Comparison of ENCODE assay signal across 9 mouse cellular contexts in genomic region chr3:6865462-6866147, GRCm38 (mm10).
A peak's percentile ranks its signal among the peaks of the same experiment; 100 is the strongest.
DNase-seq lines count a peak whose midpoint lies in the region; ATAC-seq and TF ChIP-seq lines count a peak whose summit lies in the region.
"Had no signal": no experiment of that assay in that cellular context is flagged by ENCODE, and none has a peak within 500 bp of the region (broad histone marks: within the 10 kb centered on the region; RNA-seq: fewer than 3 reads in every experiment).

No protein-coding gene starts in this region.

- H3K9me3 ChIP-seq in MEL (replicated peaks; ENCODE audit: insufficient read depth, low read length), result no peaks in the 10 kb centered on the region

- no peak for TF ChIP-seq EP300 in MEL (IDR thresholded peaks at IDR 0.05; ENCODE audit: low read depth in 1 of 2, low read length in 2 of 2)

- no peaks in the 10 kb centered on the region for H3K79me2 ChIP-seq in MEL (ENCODE audit: control insufficient read depth, insufficient read depth, low read length, poor library complexity)

- peak; percentile 86 for ATAC-seq in frontal cortex, adult (ENCODE audit: low TSS enrichment)
- ATAC-seq in monocyte, adult 5-6 weeks (replicated peaks; ENCODE audit: insufficient number of reproducible peaks, low FRiP score, low TSS enrichment, poor library complexity, severe bottlenecking), result no peak

- H3K27me3 ChIP-seq in MEL (ENCODE audit: control insufficient read depth in 1 of 2, insufficient read depth in 2 of 2, low read length in 2 of 2), result no peaks in the 10 kb centered on the region

- H3K4me1 ChIP-seq in MEL (ENCODE audit: control insufficient read depth in 1 of 2, insufficient read depth in 2 of 2, low read length in 2 of 2), result no peaks in the 10 kb centered on the region

- no peak for TF ChIP-seq CTCF in MEL (IDR thresholded peaks at IDR 0.05 in 2 of 3, conservative IDR thresholded peaks at IDR 0.05 in 1 of 3; ENCODE audit: control insufficient read depth in 1 of 3, insufficient read depth in 1 of 3, low read depth in 2 of 3, low read length in 3 of 3, poor library complexity in 1 of 3, severe bottlenecking in 1 of 3)

- no peak overlapping the region for H3K27ac ChIP-seq in MEL (ENCODE audit: control insufficient read depth, low read depth, low read length)
- H3K27ac ChIP-seq: macrophage had no signal

- TF ChIP-seq RAD21 in MEL (IDR thresholded peaks at IDR 0.05; ENCODE audit: low read depth, low read length), result no peak

- DNase-seq in MEL (ENCODE audit: low read depth, low spot score), result peak; percentile 5
- DNase-seq in NIH3T3 (ENCODE audit: low read depth), result peak; percentile 1
- DNase-seq in left cerebral cortex, postnatal 14 days (ENCODE audit: low spot score in 2 of 2), result peak; percentile 57 to 62
- no peak for DNase-seq in thymus, postnatal 10 days (ENCODE audit: low spot score in 2 of 2)
- DNase-seq in natural killer cell, adult 2 months (ENCODE audit: low spot score in 2 of 2), result no peak
- DNase-seq in gastrocnemius, postnatal 36 days, result no peak

- no peaks in the 10 kb centered on the region for H3K36me3 ChIP-seq in MEL (ENCODE audit: control insufficient read depth in 1 of 2, insufficient read depth in 2 of 2, low read length in 2 of 2)

- no peak overlapping the region for H3K9ac ChIP-seq in MEL (ENCODE audit: control insufficient read depth, low read depth, low read length, poor library complexity, severe bottlenecking)

- no peak overlapping the region for H3K4me3 ChIP-seq in MEL (ENCODE audit: control insufficient read depth in 1 of 2, insufficient read depth in 1 of 2, low read depth in 2 of 2, low read length in 2 of 2)

- intact Hi-C loops in left cerebral cortex, postnatal 14 days (cut with DNase I), result no loop called here
- intact Hi-C loops in gastrocnemius, postnatal 36 days (cut with DNase I), result no loop called here

- TF ChIP-seq POLR2A in MEL (IDR thresholded peaks at IDR 0.05; ENCODE audit: control insufficient read depth in 1 of 2, insufficient read depth in 1 of 2, low read depth in 1 of 2, low read length in 2 of 2, poor library complexity in 1 of 2), result no peak

TF ChIP-seq in MEL, 35 proteins besides CTCF, POLR2A, EP300 and RAD21:
- no peak for TF ChIP-seq MAX (IDR thresholded peaks at IDR 0.05; ENCODE audit: low read length)
- no peak for TF ChIP-seq NELFE (IDR thresholded peaks at IDR 0.05; ENCODE audit: low read depth, low read length)
- TF ChIP-seq POLR2AphosphoS2 (IDR thresholded peaks at IDR 0.05; ENCODE audit: low read length), result no peak

Comparison
In these comparisons a context has a peak if more than half of its experiments do, and no peak if none do; other contexts are left out.
1. DNase-seq: peak in MEL (single experiment), NIH3T3 (single experiment) and left cerebral cortex, postnatal 14 days (2 of 2); none in thymus, postnatal 10 days (0 of 2), natural killer cell, adult 2 months (0 of 2) and gastrocnemius, postnatal 36 days (0 of 2).